Mouse (Mus musculus): ENCODE results near the gene Pax5. TPM values are rescaled to one million over a fixed set of nuclear protein-coding genes. Genes with fewer than 3 reads are reported as not detected.

The Pax5 gene
- total RNA-seq, 1 experiment from 2014 or later = 1.6 TPM

GRCm38 (mm10) chr4:44542101-44542500 is 168.2 kb downstream of the Pax5 start:
- no peak for DNase-seq

- peak; percentile 21 for DNase-seq
Observed at GRCm38 (mm10) chr4:44538488-44538887, 171.8 kb downstream of the Pax5 start.

- no peak for DNase-seq
Observed at GRCm38 (mm10) chr4:44536794-44537193, 173.5 kb downstream of the Pax5 start.

GRCm38 (mm10) chr4:44535646-44536045 is 174.6 kb downstream of the Pax5 start:
- no peak for DNase-seq

- DNase-seq = no peak
Observed at GRCm38 (mm10) chr4:44533286-44533685, 177.0 kb downstream of the Pax5 start.

GRCm38 (mm10) chr4:44532731-44533130 is 177.6 kb downstream of the Pax5 start:
- DNase-seq = peak; percentile 47

- peak; percentile 45 for DNase-seq
Observed at GRCm38 (mm10) chr4:44525336-44525735, 185.0 kb downstream of the Pax5 start.

- no peak for DNase-seq
Observed at GRCm38 (mm10) chr4:44518923-44519322, 191.4 kb downstream of the Pax5 start.

- DNase-seq = no peak
Observed at GRCm38 (mm10) chr4:44513981-44514380, 196.3 kb downstream of the Pax5 start.

GRCm38 (mm10) chr4:44511682-44512081 is 198.6 kb downstream of the Pax5 start:
- DNase-seq = peak; percentile 82

GRCm38 (mm10) chr4:44508386-44509226 is 201.7 kb downstream of the Pax5 start:
- no peak for DNase-seq

- no peak for DNase-seq
Observed at GRCm38 (mm10) chr4:44507861-44508260, 202.4 kb downstream of the Pax5 start.

GRCm38 (mm10) chr4:44504998-44505397 is 205.3 kb downstream of the Pax5 start:
- DNase-seq = no peak

- DNase-seq = no peak
Observed at GRCm38 (mm10) chr4:44502196-44502867, 208.0 kb downstream of the Pax5 start.

- no peak for DNase-seq
Observed at GRCm38 (mm10) chr4:44498156-44498555, 212.1 kb downstream of the Pax5 start.

- DNase-seq = peak; percentile 30
Observed at GRCm38 (mm10) chr4:44495836-44496235, 214.5 kb downstream of the Pax5 start.

- DNase-seq = no peak
Observed at GRCm38 (mm10) chr4:44493756-44494155, 216.5 kb downstream of the Pax5 start.

GRCm38 (mm10) chr4:44490872-44491271 is 219.4 kb downstream of the Pax5 start:
- no peak for DNase-seq

- DNase-seq = peak; percentile 33
Observed at GRCm38 (mm10) chr4:44488702-44489101, 221.6 kb downstream of the Pax5 start.

GRCm38 (mm10) chr4:44488219-44488618 is 222.1 kb downstream of the Pax5 start:
- DNase-seq = peak; percentile 56

GRCm38 (mm10) chr4:44482851-44483250 is 227.4 kb downstream of the Pax5 start:
- DNase-seq = peak; percentile 66

- no peak for DNase-seq
Observed at GRCm38 (mm10) chr4:44479755-44480154, 230.5 kb downstream of the Pax5 start.

Data from adrenal gland, postnatal 14 days (tissue).